Mouse (Mus musculus) CH12.LX (cell line): Measurements from ENCODE around the gene Bmp6. TPM values are rescaled to one million over a fixed set of nuclear protein-coding genes. Genes with fewer than 3 reads are reported as not detected.

Source experiments
- DNase-seq: peaks from one replicate; pipeline ENCODE4 v3.0.0-alpha.2; 2013; ENCODE audit errors: extremely low read depth
- H3K27ac ChIP-seq: 2 replicates; pipeline ENCODE4 v1.5.1; 2012; ENCODE audit warnings: low read depth, mild to moderate bottlenecking, control low read depth, moderate library complexity; ENCODE audit not compliant: insufficient read depth
- H3K27me3 ChIP-seq: replicated peaks from 2 replicates; pipeline ENCODE3; 2012; ENCODE audit warnings: inconsistent platforms
- H3K36me3 ChIP-seq, 2 experiments: replicated peaks in 1 of 2; 2 replicates each; pipeline versions ENCODE3 to v1.6.1; 2012; ENCODE audit warnings: inconsistent platforms in 1 of 2, low read length in 1 of 2, mild to moderate bottlenecking in 1 of 2, mixed read lengths in 1 of 2, moderate library complexity in 1 of 2; ENCODE audit not compliant: control insufficient read depth in 1 of 2, insufficient read depth in 1 of 2
- H3K4me1 ChIP-seq, 2 experiments: 2 replicates each; pipeline ENCODE4 v1.6.1; 2012; ENCODE audit warnings: inconsistent platforms in 1 of 2, moderate library complexity in 1 of 2; ENCODE audit not compliant: insufficient read depth in 2 of 2, control insufficient read depth in 1 of 2
- H3K4me2 ChIP-seq: 2 replicates; pipeline ENCODE4 v1.6.1; 2012; ENCODE audit warnings: low read depth, mild to moderate bottlenecking, control low read depth; ENCODE audit not compliant: poor library complexity, insufficient read depth, severe bottlenecking
- H3K4me3 ChIP-seq, 3 experiments: fragments of 150-350 bp in 1 of 3; sonication (generic) in 1 of 3; replicated peaks in 1 of 3; 2 replicates each; pipeline versions ENCODE3 to v1.5.1; 2011 to 2012; ENCODE audit warnings: low read depth in 2 of 3, low read length in 2 of 3, mild to moderate bottlenecking in 2 of 3, moderate library complexity in 2 of 3, control low read depth in 1 of 3, improper control_type of control experiment in 1 of 3, inconsistent platforms in 1 of 3, mixed read lengths in 1 of 3; ENCODE audit not compliant: poor library complexity in 1 of 3
- H3K79me2 ChIP-seq: replicated peaks from 2 replicates; pipeline ENCODE4 v1.6.1; 2012; ENCODE audit warnings: mild to moderate bottlenecking, moderate library complexity; ENCODE audit not compliant: control insufficient read depth, poor library complexity, insufficient read depth, severe bottlenecking; ENCODE audit errors: extremely low read depth
- H3K9ac ChIP-seq: 2 replicates; pipeline ENCODE4 v1.6.1; 2012; ENCODE audit warnings: low read depth, mild to moderate bottlenecking, control low read depth, moderate library complexity; ENCODE audit not compliant: insufficient read depth
- H3K9me3 ChIP-seq: replicated peaks from 2 replicates; pipeline ENCODE3; 2012; ENCODE audit warnings: low read length, inconsistent platforms, mixed read lengths
- BHLHE40 ChIP-seq: IDR thresholded peaks from 2 replicates; pipeline ENCODE4 v1.6.1; 2011; ENCODE audit warnings: mild to moderate bottlenecking, low read depth, low read length, improper control_type of control experiment
- CHD1 ChIP-seq: IDR thresholded peaks from 2 replicates; pipeline ENCODE4 v1.6.1; 2012; ENCODE audit warnings: low read depth, low read length, improper control_type of control experiment, inconsistent platforms
- CTCF ChIP-seq, 2 experiments: IDR thresholded peaks in 1 of 2; conservative IDR thresholded peaks in 1 of 2; 2 replicates each; pipeline ENCODE4 v1.5.1; 2011 to 2012; ENCODE audit warnings: low read depth in 2 of 2, low read length in 2 of 2, improper control_type of control experiment in 1 of 2, inconsistent platforms in 1 of 2, mild to moderate bottlenecking in 1 of 2, moderate library complexity in 1 of 2
- E2F4 ChIP-seq: IDR thresholded peaks from 2 replicates; pipeline ENCODE4 v1.6.1; 2011; ENCODE audit warnings: low read depth, low read length, improper control_type of control experiment; ENCODE audit not compliant: insufficient replicate concordance
- ETS1 ChIP-seq: conservative IDR thresholded peaks from 2 replicates; pipeline ENCODE4 v1.6.1; 2012; ENCODE audit warnings: low read depth, mild to moderate bottlenecking, inconsistent platforms, low read length, improper control_type of control experiment, moderate library complexity
- GABPA ChIP-seq: IDR thresholded peaks from 2 replicates; pipeline ENCODE4 v1.6.1; 2012; ENCODE audit warnings: low read depth, low read length, improper control_type of control experiment, inconsistent platforms; ENCODE audit not compliant: insufficient replicate concordance
- IRF4 ChIP-seq: IDR thresholded peaks from 2 replicates; pipeline ENCODE4 v1.6.1; 2014; ENCODE audit warnings: low read depth, mild to moderate bottlenecking, inconsistent platforms, low read length, improper control_type of control experiment
- JUND ChIP-seq: conservative IDR thresholded peaks from 2 replicates; pipeline ENCODE4 v1.6.1; 2011; ENCODE audit warnings: low read depth, low read length, improper control_type of control experiment
- KAT2A ChIP-seq: IDR thresholded peaks from 2 replicates; pipeline ENCODE4 v1.6.1; 2012; ENCODE audit warnings: low read length, improper control_type of control experiment, inconsistent platforms; ENCODE audit not compliant: insufficient replicate concordance
- MAFK ChIP-seq: IDR thresholded peaks from 2 replicates; pipeline ENCODE4 v1.6.1; 2011; ENCODE audit warnings: low read length, improper control_type of control experiment; ENCODE audit not compliant: insufficient replicate concordance
- MAX ChIP-seq: IDR thresholded peaks from 2 replicates; pipeline ENCODE4 v1.6.1; 2011; ENCODE audit warnings: low read length, improper control_type of control experiment
- MEF2A ChIP-seq: IDR thresholded peaks from 2 replicates; pipeline ENCODE4 v1.6.1; 2014; ENCODE audit warnings: low read depth, mild to moderate bottlenecking, inconsistent platforms, low read length, improper control_type of control experiment, borderline replicate concordance
- PAX5 ChIP-seq: IDR thresholded peaks from 2 replicates; pipeline ENCODE4 v1.6.1; 2012; ENCODE audit warnings: low read length, inconsistent platforms, mixed read lengths
- POLR2A ChIP-seq: IDR thresholded peaks from 2 replicates; pipeline ENCODE4 v1.6.1; 2011; ENCODE audit warnings: low read depth, mild to moderate bottlenecking, improper control_type of control experiment, low read length
- POLR2AphosphoS2 ChIP-seq: IDR thresholded peaks from 2 replicates; pipeline ENCODE4 v1.6.1; 2011; ENCODE audit warnings: low read depth, low read length, improper control_type of control experiment
- RAD21 ChIP-seq: IDR thresholded peaks from 2 replicates; pipeline ENCODE4 v1.6.1; 2011; ENCODE audit warnings: low read depth, mild to moderate bottlenecking, low read length, improper control_type of control experiment, moderate library complexity
- RCOR1 ChIP-seq: conservative IDR thresholded peaks from 2 replicates; pipeline ENCODE4 v1.6.1; 2012; ENCODE audit warnings: low read depth, mild to moderate bottlenecking, inconsistent platforms, low read length, improper control_type of control experiment
- SIN3A ChIP-seq: IDR thresholded peaks from 2 replicates; pipeline ENCODE4 v1.6.1; 2012; ENCODE audit warnings: low read length, improper control_type of control experiment, inconsistent platforms
- SMC3 ChIP-seq: IDR thresholded peaks from 2 replicates; pipeline ENCODE4 v1.6.1; 2011; ENCODE audit warnings: low read depth, low read length, improper control_type of control experiment
- TCF12 ChIP-seq: IDR thresholded peaks from 2 replicates; pipeline ENCODE4 v1.6.1; 2014; ENCODE audit warnings: low read depth, mild to moderate bottlenecking, inconsistent platforms, low read length, improper control_type of control experiment
- UBTF ChIP-seq: IDR thresholded peaks from 2 replicates; pipeline ENCODE4 v1.6.1; 2012; ENCODE audit warnings: low read depth, mild to moderate bottlenecking, inconsistent platforms, low read length, improper control_type of control experiment, moderate library complexity
- ZC3H11A ChIP-seq: IDR thresholded peaks from 2 replicates; pipeline ENCODE4 v1.6.1; 2012; ENCODE audit warnings: low read depth, mild to moderate bottlenecking, inconsistent platforms, low read length, improper control_type of control experiment
- ZKSCAN1 ChIP-seq: IDR thresholded peaks from 2 replicates; pipeline ENCODE4 v1.6.1; 2012; ENCODE audit warnings: low read depth, inconsistent platforms, low read length, improper control_type of control experiment, borderline replicate concordance
- dilution Hi-C: fragments of 300-500 bp; cut with MboI; formaldehyde crosslinking; loops from 2 replicates; pipeline ENCODE4 v1.14.3; 2020; ENCODE audit warnings: low sequenced_read_pairs; ENCODE audit not compliant: extremely low pct_unique_long_range_greater_than_20kb, extremely low pct_ligation_motif_present
- in situ Hi-C: fragments of 300-500 bp; cut with MboI; formaldehyde crosslinking; loops from 3 replicates; pipeline ENCODE4 v1.14.3; 2019; ENCODE audit warnings: low sequenced_read_pairs, low pct_ligation_motif_present, low pct_unique_long_range_greater_than_20kb, mixed read lengths
- polyA plus RNA-seq: library from polyadenylated mRNA; unstranded; fragments of >175 nt; gene quantifications from 2 replicates; pipeline ENCODE4 v1.2.1, GENCODE M21; 2012; ENCODE audit warnings: low read depth; ENCODE audit not compliant: insufficient read length
- total RNA-seq, 2 experiments: library from RNA; depleted of rRNA; stranded (reverse); fragments of 300-350 nt in 1 of 2; fragments of >200 nt in 1 of 2; gene quantifications; 2 replicates each; pipeline ENCODE4 v1.2.3; 2012 to 2014

Bmp6 gene
- total and polyA plus RNA-seq, 3 experiments, result 0.16 to 3.5 (median 0.77) TPM

GRCm38 (mm10) chr13:38422491-38422890, 77.6 kb downstream of the Bmp6 start:
- no peaks in the 10 kb centered on the region for H3K9me3 ChIP-seq
- H3K4me3 ChIP-seq, result no peak overlapping the region
- no peaks in the 10 kb centered on the region for H3K36me3 ChIP-seq
- no peak overlapping the region for H3K9ac ChIP-seq
- in situ Hi-C loops (no loop called here), dilution Hi-C loops (no loop called here)
- no peak for TF ChIP-seq JUND
- no peak for TF ChIP-seq KAT2A
- TF ChIP-seq TCF12, result no peak
- no peak for TF ChIP-seq MEF2A
- no peak for TF ChIP-seq MAX
- TF ChIP-seq ZKSCAN1, result no peak
- TF ChIP-seq ETS1, result no peak
- no peak for TF ChIP-seq SIN3A
- TF ChIP-seq PAX5, result no peak
- no peak for TF ChIP-seq RCOR1
- TF ChIP-seq ZC3H11A, result no peak
- TF ChIP-seq RAD21, result no peak
- no peak for TF ChIP-seq SMC3
- H3K27me3 ChIP-seq, result no peaks in the 10 kb centered on the region
- H3K4me2 ChIP-seq, result no peak overlapping the region
- no peak overlapping the region for H3K27ac ChIP-seq
- no peak for DNase-seq
- H3K79me2 ChIP-seq, result no peaks in the 10 kb centered on the region
- no peaks in the 10 kb centered on the region for H3K4me1 ChIP-seq

GRCm38 (mm10) chr13:38425294-38425693, 80.4 kb downstream of the Bmp6 start:
- Histone ChIP-seq H3K9me3 (no peaks in the 10 kb centered on the region), H3K4me2 (no peak overlapping the region), H3K27me3 (no peaks in the 10 kb centered on the region), H3K4me3 (no peak overlapping the region), H3K4me1 (no peaks in the 10 kb centered on the region), H3K9ac (no peak overlapping the region), H3K27ac (no peak overlapping the region), H3K79me2 (no peaks in the 10 kb centered on the region), H3K36me3 (no peaks in the 10 kb centered on the region)
- in situ Hi-C loops, result no loop called here
- dilution Hi-C loops, result no loop called here
- TF ChIP-seq PAX5 (no peak), GABPA (no peak), CHD1 (no peak), ZC3H11A (no peak), MAFK (no peak), RCOR1 (no peak), POLR2A (no peak), MEF2A (no peak), UBTF (no peak), BHLHE40 (no peak), IRF4 (no peak), SMC3 (no peak), E2F4 (no peak), KAT2A (no peak), ZKSCAN1 (no peak), POLR2AphosphoS2 (no peak), CTCF (conservative IDR thresholded peaks at IDR 0.05 in 1 of 2, IDR thresholded peaks at IDR 0.05 in 1 of 2; ENCODE audit: low read depth in 2 of 2, low read length in 2 of 2) (no peak)
- no peak for DNase-seq
